ENCODE assay signal across 9 mouse cellular contexts in genomic region chr10:81978365-81979003, GRCm38 (mm10). TPM values are rescaled to one million over a fixed set of nuclear protein-coding genes. Genes with fewer than 3 reads are reported as not detected.
DNase-seq lines count a peak whose midpoint lies in the region.
"Had no signal": no experiment of that assay in that cellular context is flagged by ENCODE, and none has a peak within 500 bp of the region (broad histone marks: within the 10 kb centered on the region; RNA-seq: fewer than 3 reads in every experiment).

No protein-coding gene starts in this region.

- peak; percentile 40 to 53 for DNase-seq in B cell, adult 2 months
- DNase-seq in cerebellum, adult 8-10 months, result peak; percentile 37
- peak; percentile 24 for DNase-seq in heart, adult 8-10 months (ENCODE audit: low spot score)
- DNase-seq in kidney, adult 11 months, result peak; percentile 36
- DNase-seq in layer of hippocampus, postnatal 36 days, result peak; percentile 23 to 32
- peak; percentile 14 to 22 for DNase-seq in natural killer cell, adult 2 months (ENCODE audit: low spot score in 2 of 2)
- peak; percentile 13 to 58 for DNase-seq in spleen, postnatal 10 days (ENCODE audit: low spot score in 2 of 2)
- peak; percentile 39 for DNase-seq in urinary bladder, adult 2 months (ENCODE audit: low spot score)

RNA-seq across cellular contexts. Expression of gene Zfp781, which starts 48.2 kb away (rescaled TPM):
- under 1 TPM; 0.46 to 0.87 (median 0.72) TPM for total RNA-seq in heart, adult 8-10 months (2022)
- total RNA-seq in layer of hippocampus, postnatal 36 days (2021), result 1 to 10 TPM; 4.4 to 4.6 TPM
- 1.3 and 2.0 TPM in 2 replicates for polyA plus RNA-seq in urinary bladder, adult 2 months (2012; rRNA removed)
- polyA plus RNA-seq: small intestine, adult 2 months had no signal

Comparison
In these comparisons a context has a peak if more than half of its experiments do, and no peak if none do; other contexts are left out.
1. Peak in every context shown above with its lines: DNase-seq.